Mouse (Mus musculus) spleen, postnatal 10 days (tissue): ENCODE measurements around the gene Ahcyl2.
"Not testable (repeated sequence)": the region's sequence is repeated elsewhere in the genome, so short reads cannot be mapped to it uniquely, and the experiment has no call there.

ENCODE experiments used
- DNase-seq, 2 experiments: peaks; one replicate each; pipeline ENCODE4 v3.0.0; 2021 to 2022; ENCODE audit warnings: low spot score in 2 of 2

The Ahcyl2 gene

DNA sequence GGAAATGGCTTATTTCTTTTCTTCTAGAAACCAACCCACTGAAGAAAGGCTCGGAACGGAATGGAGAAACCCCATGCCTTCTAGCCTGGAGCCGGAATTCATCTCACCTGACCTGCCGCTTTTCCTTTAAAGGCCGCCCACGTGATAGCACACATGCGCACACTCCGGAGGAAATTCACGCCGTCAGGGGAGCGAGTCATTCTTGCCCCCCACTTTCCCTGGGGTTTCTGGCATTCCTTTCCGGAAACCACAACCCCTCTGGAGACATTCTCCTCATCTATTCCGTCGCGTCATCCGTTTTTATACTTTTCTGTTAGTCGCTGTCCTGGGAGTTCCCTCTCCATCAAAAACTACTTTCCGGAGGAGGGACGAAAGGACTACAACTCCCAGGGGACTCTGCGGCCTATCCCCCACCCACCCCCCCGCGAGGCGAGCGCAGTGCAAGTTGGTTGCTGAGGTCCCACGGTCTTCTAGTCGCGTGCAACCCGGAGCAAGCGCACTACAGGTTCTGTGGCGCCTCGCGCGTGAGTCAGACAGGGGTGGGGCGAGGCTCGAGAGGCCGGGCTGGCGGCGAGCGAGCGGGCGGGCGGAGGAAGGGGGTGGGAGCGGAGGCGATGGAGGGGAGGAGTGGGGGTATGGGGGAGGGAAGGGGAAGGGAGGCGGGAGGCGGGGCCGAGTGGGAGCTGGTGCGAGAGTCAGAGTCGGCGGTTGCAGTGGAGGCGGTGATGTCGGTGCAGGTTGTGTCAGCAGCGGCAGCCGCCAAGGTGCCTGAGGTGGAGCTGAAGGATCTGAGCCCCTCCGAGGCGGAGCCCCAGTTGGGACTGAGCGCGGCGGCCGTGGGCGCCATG is at the start of gene Ahcyl2:
Ahcyl2 (plus strand) TSS at position 199 of the 848 bp plus-strand sequence.
- peak; percentile 80 to 93 for DNase-seq

DNA sequence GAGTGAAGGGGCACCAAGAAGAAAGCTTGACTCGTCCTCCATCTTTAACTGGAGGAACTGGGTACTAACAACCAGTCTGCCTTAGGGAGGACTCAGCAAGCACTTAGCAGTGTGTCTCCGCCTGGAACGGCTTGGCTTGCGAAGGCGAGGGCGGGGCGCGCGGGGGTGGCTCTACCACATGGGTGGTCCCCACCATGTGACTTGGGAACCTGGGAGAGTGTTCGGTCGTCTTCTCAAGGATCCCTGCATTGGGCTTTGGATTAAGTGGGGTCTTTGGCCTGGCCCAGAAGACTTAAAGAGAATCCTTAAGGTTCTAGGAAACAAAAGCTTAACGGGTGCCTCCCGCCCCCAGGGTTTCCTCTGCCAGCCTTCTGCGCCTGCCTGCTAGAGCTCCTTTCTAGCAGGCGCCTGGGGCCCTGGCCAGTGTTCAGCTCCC is 48.9 kb upstream of the Ahcyl2 start:
- peak in 1 of 2 experiments; percentile 34 for DNase-seq

DNA sequence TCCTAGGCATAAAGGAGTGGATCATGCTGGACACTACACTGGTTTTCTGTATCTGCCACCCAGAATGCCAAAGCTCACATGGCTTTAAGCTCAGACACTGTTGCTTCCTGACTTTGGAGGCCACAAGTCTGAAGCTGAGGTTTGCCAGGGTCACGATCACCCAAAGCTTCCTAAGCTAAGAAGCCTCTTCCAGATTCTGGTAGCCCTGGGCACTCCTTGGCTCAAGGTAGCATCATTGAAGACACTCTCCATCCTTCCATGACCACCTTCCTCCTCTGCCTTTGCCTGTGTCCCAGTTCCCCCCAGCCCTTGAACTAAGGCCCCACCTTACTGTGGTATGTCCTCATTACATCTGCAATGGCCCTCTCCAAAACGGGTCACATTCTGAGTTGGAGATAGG is 45.9 kb upstream of the Ahcyl2 start:
- no peak for DNase-seq

DNA sequence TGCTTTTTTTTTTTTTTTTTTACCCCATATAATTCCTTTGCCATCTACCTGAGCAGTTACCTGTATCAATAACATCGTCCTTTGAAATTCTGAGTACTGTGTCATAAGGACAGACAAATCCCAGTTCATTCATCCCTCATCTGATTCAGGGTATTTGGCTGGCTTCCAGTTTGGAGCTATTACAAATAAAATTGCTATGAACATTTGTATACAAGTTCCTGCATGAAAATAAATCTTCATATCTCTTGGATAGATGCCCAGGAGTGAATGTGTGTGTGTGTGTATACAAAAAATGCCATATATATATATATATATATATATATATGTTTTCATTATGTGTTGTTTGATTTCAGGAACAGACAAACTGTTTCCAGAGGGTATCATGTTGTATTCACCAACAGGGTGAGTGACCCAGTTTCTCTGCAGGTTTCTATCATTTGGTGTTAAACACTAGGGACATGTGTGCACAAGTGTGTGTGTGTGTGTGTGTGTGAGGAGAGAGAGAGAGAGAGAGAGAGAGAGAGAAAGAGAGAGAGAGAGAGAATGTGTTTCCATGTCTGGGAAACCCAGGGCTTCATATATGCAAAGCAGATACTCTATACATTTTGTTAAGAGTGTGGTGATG is 41.1 kb upstream of the Ahcyl2 start:
- no peak for DNase-seq

DNA sequence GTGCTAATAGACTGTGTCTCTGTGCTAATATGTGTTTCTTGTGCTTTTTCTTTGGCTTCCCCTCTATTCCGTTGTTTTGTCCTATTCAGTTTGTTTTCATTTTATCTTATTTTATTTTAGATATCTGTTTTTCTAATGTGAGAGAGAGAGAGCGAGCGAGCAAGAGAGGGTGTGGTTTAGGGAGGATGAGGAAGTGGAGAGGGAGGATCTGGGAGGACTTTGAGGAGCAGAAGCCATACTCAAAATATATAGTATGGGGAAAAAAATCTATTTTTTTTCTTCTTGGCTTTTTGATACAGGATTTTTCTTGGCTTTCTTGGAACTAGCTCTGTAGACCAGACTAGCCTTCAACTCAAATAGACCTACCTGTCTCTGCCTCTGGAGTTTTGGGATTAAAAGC is 39.8 kb upstream of the Ahcyl2 start:
- DNase-seq, result no peak

DNA sequence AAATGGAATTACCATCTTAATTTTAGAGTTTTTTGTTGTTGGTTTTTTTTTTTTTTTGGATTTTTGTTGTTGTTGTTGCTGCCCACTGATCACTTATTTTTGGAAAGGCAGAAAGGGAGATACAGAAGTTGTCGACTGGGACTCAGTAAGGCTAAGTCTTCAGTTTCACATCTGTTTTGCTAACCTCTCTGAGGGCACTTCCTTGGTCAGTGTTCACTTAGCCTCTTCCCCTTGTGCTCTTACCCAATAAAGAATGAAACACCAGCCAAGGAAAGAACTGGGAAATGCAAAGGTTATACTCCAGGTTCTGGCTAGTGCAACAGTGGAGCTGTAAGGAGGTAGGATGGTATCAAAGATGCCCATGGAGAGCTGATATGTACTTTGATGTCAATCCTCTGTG is 38.3 kb upstream of the Ahcyl2 start:
- no peak for DNase-seq

DNA sequence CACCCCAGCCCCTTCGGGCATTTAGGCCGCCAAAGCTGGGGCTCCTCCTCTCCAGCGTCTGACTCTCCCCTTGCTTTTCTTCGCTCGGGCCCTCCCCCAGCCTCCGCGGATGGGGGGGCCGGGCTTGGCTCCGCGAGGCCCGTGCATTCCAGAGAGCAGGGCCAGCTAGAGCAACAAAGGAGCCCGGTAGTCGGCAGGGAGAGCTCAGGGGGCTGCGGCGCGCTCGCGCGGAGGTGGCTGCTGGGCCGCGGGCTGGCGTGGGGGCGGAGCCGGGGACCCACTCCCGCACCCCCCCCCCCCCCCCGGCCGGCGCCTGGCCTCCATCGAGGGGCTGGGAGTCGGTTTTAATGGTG is 32.5 kb upstream of the Ahcyl2 start, which contains the start of gene Smo:
Smo (plus strand) TSS at position 168 of the 353 bp plus-strand sequence.
- DNase-seq, result peak in 1 of 2 experiments; percentile 50

DNA sequence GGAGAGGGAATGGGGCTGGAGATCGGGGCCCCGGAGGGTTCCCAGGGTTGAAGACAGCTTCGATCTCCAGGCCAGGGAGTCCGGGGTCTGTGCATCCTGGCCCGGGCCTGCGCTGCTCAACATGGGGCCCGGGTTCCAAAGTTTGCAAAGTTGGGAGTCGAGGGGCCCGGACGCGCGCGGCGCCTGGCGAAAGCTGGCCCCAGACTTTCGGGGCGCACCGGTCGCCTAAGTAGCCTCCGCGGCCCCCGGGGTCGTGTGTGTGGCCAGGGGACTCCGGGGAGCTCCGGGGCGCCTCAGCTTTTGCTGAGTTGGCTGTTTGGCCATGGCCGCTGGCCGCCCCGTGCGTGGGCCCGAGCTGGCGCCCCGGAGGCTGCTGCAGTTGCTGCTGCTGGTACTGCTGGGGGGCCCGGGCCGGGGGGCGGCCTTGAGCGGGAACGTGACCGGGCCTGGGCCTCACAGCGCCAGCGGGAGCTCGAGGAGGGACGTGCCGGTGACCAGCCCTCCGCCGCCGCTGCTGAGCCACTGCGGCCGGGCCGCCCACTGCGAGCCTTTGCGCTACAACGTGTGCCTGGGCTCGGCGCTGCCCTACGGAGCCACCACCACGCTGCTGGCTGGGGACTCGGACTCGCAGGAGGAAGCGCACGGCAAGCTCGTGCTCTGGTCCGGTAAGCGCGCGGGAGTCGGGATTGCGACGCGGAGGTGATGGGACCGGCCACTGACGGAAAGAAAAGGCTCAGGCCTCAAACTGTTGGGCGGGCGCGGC is 31.9 kb upstream of the Ahcyl2 start:
- DNase-seq, result peak in 1 of 2 experiments; percentile 52

DNA sequence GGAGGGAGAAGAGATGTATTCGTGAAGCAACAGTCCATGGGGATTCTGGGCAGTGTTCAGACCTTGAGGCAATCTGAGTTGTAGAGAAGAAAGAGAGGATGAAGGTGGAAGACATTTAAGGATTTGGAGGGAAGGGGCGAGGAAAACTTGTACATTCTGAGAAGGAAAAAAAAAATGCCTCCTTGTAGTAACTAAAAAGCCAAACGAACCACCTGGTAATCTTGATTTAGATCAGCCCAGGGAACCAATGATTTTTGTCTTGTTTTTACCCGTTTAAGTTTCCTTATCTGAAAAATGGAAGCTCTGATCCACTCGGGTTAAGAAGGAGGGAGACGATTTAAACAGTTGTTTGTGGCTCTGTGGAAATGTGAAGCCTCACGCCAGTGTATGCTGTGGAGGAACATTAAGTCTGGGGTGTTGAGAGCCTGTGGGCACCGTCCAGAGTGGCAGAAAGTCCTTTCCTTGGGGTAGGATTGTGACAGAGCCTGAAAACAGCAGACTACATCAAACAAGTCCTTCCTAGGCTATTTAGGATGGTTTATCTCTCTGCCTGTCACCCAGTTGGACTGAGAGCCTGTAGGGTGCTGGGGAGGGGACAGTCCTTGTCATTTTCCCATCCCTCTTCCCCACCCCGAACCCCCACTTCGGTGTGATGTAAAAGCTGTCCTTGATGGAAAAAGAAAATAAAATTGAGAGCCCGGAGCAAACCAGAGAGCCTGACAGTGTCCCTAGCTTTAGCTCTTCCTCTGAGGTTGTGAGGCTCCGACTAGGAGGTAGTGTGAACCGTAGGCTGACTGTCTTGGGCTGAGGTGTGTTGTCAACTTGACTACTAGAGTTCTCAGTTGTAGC is 31.0 kb upstream of the Ahcyl2 start:
- no peak for DNase-seq

DNA sequence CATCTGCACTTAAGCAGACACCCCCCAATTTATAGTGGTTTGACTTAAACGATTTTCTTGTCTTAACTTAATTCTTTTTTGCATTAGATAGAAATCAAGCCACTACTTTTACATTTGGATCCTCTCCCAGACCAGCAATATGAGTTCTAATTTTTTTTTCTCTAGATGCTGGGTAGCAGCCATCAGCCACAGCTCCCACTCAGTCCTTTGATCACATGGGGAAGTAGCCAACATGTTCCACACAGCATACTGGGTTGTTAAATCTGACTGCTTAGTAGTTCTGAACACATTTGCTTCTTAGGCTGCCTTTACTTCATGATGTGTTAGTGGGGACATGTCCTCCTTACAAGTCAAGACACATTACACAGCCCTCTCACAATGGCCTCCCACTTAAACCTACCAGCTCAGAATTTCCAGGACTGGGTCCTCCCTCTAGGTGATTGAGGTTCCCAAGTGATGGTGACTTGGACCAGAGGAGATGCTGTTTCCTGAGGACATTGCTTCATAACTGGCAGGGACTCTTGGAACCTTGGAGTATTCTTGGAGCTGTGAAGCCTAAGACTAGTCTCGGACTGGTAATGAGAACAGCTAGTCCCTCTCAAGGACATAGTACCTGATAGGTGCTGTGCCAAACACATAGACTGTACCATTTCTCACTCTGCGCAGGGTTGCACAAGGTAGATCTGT is 16.2 kb upstream of the Ahcyl2 start:
- no peak for DNase-seq

DNA sequence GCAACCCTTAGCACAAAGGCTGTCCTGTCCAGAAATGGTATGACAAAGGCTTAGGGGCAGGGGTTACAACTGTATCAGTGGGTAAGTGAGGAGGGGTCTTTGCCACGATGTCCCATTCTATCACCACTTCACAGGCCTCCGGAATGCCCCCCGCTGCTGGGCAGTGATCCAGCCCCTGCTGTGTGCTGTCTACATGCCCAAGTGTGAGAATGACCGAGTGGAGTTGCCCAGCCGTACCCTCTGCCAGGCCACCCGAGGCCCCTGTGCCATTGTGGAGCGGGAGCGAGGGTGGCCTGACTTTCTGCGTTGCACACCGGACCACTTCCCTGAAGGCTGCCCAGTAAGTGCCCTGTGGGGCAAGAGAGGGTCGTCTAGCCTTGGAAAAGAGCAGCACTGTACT is 14.5 kb upstream of the Ahcyl2 start:
- no peak for DNase-seq

DNA sequence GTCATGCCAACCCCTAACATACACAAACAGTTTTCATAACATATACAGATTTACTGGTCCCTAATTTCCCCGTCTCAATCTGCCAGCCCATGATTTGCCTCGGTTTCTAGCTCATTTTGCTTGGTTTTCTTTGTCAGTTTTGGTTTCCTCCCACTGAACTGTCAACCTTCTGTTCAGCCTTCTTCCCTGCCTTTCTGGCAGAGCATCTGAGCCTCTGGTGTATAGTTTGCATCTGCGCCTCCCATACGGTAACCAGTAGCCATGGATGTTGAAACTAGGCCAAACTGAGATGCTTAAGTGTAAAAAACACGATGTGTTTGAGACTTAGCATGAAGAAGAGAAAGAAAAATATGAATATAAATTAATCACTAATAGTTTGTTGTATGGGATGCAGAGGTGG is 11.8 kb upstream of the Ahcyl2 start:
- no peak for DNase-seq

DNA sequence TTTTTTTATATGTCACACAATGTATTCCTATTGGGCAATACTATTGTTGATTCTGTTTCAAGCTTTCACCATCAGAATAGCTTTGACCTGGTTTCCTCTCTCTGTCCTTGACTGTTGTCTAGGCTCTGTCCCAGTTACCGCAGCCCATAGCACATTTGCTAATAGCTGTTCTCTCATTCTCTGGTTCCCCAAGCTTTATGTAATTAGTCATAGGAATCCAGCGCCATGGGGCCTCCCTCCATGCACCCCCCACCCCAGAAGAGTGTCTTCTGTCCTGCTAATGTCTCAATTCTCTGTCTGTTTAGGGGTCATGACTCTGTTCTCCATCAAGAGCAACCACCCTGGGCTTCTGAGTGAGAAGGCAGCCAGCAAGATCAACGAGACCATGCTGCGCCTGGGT is 11.3 kb upstream of the Ahcyl2 start:
- DNase-seq, result no peak

DNA sequence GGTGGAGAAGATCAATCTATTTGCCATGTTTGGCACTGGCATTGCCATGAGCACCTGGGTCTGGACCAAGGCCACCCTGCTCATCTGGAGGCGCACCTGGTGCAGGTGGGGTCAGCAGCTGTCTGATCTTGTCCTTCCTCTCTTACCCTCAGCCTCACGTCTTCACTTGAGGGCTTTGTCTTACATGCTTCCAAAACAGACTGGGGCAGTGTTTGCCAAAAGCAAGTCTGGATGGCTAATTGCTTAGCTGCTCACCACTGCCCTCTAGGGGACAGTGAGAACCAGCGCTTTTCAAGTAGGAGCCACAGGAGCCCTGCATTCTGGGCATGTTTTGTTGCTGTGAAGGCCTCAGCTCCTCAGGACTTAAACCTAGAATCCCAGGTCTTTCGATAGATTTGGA is 9.4 kb upstream of the Ahcyl2 start:
- peak; percentile 59 to 82 for DNase-seq

DNA sequence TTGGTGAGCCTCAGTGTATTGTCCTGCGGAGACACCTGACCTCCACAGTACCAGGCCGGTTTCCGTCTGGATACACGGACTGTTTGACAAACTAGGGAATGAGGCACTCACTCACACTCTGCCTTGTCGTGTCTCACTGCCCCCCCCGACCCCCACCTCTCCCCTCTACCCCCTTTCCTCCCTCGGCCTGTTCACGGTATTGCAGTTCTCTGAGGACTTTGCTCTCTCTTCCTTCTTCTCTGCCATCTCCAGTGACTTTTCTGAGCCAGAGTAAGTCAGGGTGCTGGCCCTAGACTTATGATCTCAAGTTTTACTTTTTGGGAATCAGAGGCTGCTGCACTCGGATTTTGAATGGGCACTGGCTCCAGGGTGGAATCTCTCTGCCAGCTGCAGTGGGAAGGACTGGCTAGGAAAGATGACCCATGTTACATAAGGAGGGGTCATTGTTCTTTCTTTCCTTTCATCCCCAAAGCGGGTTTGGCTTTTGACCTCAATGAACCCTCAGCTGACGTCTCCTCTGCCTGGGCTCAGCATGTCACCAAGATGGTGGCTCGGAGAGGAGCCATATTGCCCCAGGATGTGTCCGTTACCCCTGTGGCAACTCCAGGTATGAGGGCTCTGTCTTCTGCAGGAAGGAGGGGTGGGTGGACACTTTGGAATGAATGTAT is 8.7 kb upstream of the Ahcyl2 start:
- no peak for DNase-seq

DNA sequence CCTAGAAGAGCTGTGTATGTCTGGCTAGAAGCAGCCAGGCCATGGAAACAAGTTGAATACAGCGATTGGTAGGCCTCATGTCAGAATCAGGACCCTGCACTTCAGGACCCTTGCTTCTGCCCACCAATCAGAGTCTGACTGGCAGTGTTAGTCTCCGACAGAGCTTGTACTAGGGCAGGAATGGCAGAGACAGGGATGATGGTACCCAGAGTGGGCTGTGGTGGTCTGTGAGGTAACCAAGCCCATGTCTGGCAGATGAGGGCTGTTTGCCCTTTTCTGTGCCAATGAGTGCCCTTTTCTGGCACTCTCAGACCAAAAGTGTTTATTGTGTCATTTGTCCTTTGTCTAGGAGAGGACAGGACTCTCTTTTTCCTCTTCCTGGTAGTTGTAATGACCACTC is 7.4 kb upstream of the Ahcyl2 start:
- not testable (repeated sequence) for DNase-seq

DNA sequence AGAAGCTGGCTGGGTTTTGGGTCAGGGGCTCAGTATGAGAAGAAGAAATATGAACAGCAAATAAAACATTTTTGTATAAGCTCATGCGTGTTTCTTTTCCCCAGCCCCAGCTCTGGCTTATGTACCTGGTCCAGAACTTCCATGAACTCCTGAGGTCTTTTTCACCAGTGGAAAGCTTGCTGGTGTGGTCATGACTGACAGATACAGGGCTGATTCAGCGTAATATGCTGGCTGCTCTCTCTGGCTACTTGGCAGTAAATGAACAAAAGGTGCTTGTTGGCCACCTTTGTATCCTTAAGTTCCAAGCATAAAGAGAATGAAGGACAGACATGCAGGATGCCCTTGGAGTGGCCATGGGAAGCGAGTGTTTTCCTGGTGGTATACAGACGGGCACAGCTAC is 6.5 kb upstream of the Ahcyl2 start:
- DNase-seq, result no peak

DNA sequence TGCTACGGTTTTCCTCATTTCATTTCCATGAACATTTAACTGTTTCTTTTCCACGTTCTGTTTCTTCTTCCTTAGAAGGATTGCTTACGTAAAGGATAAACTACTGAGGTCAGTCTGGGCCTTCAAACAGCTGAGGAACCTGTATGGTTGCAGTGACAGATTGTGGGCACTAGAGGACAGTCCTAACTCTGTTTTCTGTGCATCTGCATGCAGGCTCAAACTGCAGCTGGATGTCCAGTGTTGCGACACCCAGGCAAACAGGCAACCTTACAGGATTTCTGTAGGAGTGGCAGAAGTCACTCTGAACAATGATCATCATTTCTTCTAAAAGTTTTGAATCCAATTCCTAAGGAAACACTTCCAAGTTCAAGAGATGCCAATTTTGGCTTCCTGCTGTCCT is 5.3 kb upstream of the Ahcyl2 start:
- DNase-seq, result peak in 1 of 2 experiments; percentile 22

DNA sequence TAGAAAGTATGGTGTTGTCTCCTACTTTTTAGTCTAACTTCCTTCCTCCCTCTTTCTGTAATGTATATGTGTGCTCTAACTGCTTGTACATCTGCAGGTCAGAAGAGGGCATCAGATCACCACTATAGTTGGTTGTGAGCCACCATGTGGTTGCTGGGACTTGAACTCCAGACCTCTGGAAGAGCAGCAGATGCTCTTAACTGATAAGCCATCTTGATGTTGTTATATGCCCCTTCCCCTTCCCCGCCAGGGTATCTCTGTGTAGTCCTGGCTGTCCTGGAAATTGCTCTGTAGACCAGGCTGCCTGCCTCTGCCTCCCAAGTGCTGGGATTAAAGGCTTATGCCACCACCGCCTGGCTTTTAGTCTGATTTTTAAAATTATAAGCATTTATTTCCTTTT is 937 bp upstream of the Ahcyl2 start:
- DNase-seq, result no peak

DNA sequence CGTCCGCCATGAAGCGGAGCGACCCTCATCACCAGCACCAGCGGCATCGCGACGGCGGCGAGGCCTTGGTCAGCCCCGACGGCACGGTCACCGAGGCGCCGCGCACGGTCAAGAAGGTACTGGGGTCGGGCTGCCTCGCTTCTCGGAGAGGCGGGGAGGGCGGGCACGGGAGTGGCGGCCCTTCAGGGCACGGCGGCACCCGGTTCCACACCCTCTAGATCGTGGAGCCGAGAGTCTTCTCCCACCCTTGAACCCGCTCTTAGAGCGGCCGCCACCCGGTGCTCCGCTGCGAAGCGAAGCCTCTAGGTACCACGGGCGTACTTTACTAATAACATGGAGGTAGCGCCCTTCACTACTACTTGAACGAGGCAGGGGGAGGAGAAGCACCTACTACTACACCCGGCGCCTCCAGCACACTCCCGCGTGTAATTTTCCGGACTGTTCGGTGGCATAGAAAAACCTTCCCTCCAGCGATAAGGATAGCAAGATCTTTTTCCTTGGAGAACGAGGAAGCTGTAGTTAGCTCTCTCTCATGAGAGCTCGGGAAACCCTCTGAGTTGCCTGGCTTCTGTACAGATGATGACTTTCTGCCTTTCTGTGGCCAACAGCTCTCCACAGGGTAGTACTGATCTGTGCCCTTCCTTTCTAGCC is 1.1 kb downstream of the Ahcyl2 start:
- DNase-seq, result peak; percentile 67 to 69
